Mouse (Mus musculus): Measurements from ENCODE around the gene Otub1.

GRCm38 (mm10) chr19:7226511-7226914 lies 20.4 kb upstream of the Otub1 start:
- TF ChIP-seq POLR2A (IDR thresholded peaks at IDR 0.05; ENCODE audit: low read depth, low read length) (no peak), CTCF (IDR thresholded peaks at IDR 0.05; ENCODE audit: extremely low read depth, insufficient read depth, insufficient read length, insufficient replicate concordance) (no peak)

Data from spleen, adult 2 months (tissue).